Mouse (Mus musculus) heart, postnatal 36 days (tissue): ENCODE data around the gene Adgrl3. TPM values are rescaled to one million over a fixed set of nuclear protein-coding genes. Genes with fewer than 3 reads are reported as not detected.
"Not testable (repeated sequence)": the region's sequence is repeated elsewhere in the genome, so short reads cannot be mapped to it uniquely, and the experiment has no call there.

Experiments used
- DNase-seq, 2 experiments: peaks; one replicate each; pipeline ENCODE4 v3.0.0; 2021 to 2022
- intact Hi-C: fragments of 180-260 bp; cut with DNase I; formaldehyde crosslinking; loops from one replicate; pipeline ENCODE4 v1.15.1; 2025
- total RNA-seq, 2 experiments: library from RNA; stranded (reverse); gene quantifications; 2 replicates each; pipeline ENCODE4 v1.2.3; 2021

Adgrl3 gene
- total RNA-seq, 2 experiments from 2014 or later: 2.5 to 3.3 TPM

DNA sequence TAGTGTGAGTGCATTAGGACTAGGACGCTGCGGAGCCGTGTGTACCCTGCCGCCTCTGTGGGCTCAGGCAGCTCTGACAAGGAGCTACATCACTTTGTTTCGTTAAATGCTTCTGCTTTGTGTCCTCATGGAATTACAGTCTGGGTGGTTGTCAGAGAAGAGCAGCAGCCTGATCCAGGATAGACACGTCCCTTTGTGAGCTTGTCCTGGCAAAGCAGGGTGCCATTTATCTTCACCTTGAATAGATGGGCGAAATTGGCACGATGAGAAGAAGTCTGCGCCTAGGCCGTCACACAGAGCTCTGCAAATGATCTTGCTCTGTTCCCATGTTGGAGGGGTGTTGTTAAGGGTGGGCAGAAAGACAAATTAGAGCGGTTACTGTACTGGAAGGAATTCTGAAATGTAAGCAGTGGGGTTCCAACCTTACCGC, 504.6 kb downstream of the Adgrl3 start:
- DNase-seq: no peak
- intact Hi-C loops: no loop called here

DNA sequence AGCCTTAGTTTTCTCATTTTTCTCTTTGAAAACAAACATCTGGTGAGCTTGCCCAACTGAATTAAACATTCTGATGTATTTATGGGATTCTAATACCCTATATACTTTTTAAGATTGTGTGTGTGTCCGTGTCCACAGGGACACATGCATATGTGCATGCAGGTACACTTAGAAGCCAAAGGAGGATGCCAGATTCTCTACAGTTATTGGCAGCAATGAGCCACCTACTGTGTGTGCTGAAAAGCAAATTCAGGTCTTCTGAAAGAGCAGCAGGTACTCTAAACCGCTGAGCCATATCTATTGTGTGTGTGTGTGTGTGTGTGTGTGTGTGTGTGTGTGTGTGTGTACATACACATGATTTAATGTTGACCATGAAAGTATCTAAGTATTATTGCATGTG, 505.4 kb downstream of the Adgrl3 start:
- DNase-seq: no peak

DNA sequence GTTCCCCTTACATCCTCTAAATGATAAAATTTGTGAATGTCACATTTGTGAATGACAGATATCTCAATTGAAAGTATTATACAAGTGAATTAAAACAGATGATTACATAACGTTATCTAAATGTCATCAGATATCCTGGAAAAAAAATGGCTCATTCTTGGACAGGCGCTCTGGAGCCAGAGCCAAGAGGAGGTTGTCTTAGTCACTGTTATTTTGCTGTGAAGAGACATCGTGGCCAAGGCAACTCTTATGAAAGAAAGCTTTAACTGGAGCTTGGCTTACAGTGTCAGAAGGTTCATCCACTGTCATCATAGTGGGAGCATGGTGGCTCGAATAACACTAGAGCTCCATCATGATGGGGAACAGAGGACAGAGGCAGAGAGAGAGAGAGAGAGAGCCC, 511.7 kb downstream of the Adgrl3 start:
- intact Hi-C loops: no loop called here
- DNase-seq: no peak

More for the DNA sequence above, 505.4 kb downstream of the Adgrl3 start:
- intact Hi-C loops: no loop called here

DNA sequence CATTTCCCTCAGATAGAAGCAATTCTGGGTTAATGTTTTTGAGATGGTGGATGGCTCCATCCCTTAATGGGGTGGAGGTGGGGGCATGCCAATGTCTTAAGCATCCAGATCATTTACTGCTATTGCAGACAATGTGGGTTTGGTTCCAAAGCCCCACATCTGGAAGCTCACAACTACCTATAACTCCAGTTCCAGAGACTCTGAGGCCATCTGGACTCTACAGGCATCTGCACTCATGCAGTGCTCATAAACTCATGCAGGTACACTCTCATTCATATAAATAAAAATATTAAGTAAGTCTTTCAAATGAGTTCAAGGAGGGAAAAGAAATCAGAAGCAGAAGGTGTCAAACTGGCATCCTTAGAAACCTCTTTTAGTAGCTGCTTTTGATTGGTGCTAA, 530.3 kb downstream of the Adgrl3 start:
- DNase-seq: no peak
- intact Hi-C loops: no loop called here

DNA sequence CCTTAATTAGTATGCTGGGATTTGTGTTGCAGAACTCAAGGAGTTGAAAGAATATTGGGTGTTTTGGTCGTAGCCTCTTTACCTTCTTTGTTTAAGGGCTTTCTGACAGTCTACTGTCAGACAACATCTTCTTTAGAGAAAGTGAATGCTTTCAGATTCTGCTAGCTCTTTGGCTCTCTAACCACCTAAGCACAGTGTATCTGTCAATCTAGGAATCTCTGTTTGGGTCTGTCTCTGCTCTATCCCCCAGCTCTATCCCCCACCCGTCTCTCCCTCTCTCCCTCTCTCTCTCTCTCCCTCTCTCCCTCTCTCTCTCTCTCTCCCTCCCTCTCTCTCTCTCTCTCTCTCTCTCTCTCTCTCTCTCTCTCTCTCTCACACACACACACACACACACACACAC, 535.2 kb downstream of the Adgrl3 start:
- intact Hi-C loops: not testable (repeated sequence)

GRCm38 (mm10) chr5:81556008-81556407, 536.1 kb downstream of the Adgrl3 start:
- DNase-seq: no peak
- intact Hi-C loops: no loop called here

More for the DNA sequence above, 535.2 kb downstream of the Adgrl3 start:
- DNase-seq: not testable (repeated sequence)

- intact Hi-C loops: no loop called here
- no peak for DNase-seq
Measured at GRCm38 (mm10) chr5:81558965-81559364, 539.0 kb downstream of the Adgrl3 start.

GRCm38 (mm10) chr5:81564294-81564693, 544.4 kb downstream of the Adgrl3 start:
- intact Hi-C loops: no loop called here

DNA sequence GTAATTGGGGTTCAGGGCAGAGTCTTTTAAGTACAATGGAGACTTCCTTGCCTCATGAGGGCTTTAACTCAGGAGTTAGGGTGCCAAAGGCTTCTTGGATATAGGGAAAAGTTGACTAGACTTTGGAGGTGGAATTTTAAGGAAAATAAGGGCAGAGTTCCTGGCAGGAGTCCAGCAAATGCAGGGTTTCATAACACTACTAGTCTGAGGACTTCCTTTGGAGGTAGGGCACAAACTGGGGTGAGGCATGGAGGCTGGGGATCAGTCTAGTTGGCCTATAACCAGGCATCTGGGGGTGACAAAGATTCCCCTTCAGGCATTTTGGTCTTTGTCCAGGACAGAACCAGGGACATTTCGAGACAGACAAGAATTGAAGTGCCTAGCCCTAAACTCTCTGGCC, 546.6 kb downstream of the Adgrl3 start:
- intact Hi-C loops: no loop called here
- no peak for DNase-seq

More at GRCm38 (mm10) chr5:81564294-81564693, 544.4 kb downstream of the Adgrl3 start:
- DNase-seq: no peak

GRCm38 (mm10) chr5:81568743-81569142, 548.8 kb downstream of the Adgrl3 start:
- DNase-seq: peak; percentile 11 to 27
- intact Hi-C loops: no loop called here

DNA sequence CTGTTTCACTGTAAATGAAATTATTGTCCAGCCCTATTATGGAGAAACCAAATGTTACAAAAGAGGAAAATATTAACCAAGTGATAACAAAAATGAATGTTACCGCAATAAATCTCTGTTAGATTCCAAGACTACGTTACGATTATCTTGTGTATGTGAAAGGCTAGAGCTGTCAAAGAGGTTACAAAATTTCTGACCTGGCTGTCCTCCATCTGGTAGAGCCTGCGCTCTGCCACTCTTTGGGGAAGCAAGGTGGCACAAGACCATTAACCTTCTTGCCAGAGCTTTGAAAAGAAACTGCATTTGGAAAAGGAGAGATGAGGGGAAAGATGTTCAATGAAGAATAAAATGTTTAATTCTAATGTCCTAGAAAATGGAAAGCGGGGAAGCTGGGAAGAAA, 562.9 kb downstream of the Adgrl3 start:
- intact Hi-C loops: no loop called here

GRCm38 (mm10) chr5:81583425-81583824, 563.5 kb downstream of the Adgrl3 start:
- no peak for DNase-seq
- intact Hi-C loops: no loop called here

More for the DNA sequence above, 562.9 kb downstream of the Adgrl3 start:
- DNase-seq: no peak

DNA sequence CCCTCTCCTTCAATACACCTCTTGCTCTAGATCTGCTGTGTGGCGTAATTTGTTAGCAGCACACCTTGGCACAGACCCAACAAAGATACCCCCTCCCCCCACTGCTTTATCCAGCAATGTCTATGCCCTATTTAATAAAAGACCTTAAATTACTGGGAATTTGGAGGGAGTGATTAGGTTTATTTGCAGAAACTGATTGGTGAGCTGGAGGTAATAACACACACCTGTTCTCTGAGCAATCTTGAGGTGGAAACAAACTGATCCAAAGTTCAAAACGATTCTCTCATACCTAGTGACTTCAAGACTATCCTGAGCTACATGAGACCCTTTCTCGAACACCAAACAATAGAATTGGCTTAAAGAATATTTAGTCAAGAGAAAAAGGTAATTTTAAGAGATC, 565.0 kb downstream of the Adgrl3 start:
- intact Hi-C loops: no loop called here
- DNase-seq: no peak

GRCm38 (mm10) chr5:81590005-81590694, 570.2 kb downstream of the Adgrl3 start:
- intact Hi-C loops: no loop called here
- no peak for DNase-seq

- intact Hi-C loops: no loop called here
- no peak for DNase-seq
Measured at GRCm38 (mm10) chr5:81591481-81591880, 571.5 kb downstream of the Adgrl3 start.

DNA sequence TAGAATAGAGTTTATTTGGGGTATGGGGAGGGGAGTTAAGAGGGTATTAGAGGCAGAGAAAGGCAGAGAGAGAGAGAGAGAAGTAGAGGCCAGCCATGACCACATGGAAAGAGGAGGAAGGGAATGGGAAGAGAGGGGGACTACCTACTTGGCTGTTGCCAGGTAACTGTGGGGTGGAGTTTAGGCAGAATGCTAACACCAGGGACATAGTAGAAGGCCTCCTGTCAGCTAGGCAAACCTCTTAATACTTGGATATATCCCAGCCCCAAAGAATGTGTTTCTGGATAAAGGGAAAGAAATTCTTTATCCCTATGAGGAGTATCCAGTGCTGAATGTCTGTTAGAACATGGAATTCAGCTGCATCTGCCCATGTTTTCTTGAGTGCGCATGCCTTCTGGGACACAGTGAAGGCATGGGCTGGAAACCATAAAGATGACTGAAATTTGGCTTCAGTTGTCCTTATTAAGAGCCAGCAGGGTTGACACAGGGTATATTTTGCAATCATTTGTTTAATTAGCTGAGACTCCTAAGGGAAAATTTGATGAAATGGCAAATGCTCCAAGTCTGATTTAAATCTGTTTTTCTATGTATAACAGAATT, 573.6 kb downstream of the Adgrl3 start:
- no peak for DNase-seq
- intact Hi-C loops: no loop called here

DNA sequence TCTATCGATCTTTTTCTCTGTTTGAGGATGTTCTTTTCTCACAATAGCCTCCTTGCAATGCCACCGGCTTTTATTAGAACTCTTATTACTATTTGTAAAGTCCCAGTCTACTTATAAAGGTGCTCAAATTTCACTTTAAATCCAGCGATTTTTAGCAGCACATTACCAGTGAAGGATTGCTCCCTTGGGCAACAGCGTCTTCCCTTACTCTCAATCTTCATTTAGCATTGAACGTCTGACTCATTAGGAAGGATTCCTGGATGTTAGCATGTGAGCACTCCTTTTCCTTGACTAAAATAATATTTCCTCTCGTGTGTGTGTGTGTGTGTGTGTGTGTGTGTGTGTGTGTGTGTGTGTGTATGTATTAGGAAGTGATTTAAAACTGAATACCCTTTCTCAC, 578.1 kb downstream of the Adgrl3 start:
- no peak for DNase-seq
- intact Hi-C loops: no loop called here

DNA sequence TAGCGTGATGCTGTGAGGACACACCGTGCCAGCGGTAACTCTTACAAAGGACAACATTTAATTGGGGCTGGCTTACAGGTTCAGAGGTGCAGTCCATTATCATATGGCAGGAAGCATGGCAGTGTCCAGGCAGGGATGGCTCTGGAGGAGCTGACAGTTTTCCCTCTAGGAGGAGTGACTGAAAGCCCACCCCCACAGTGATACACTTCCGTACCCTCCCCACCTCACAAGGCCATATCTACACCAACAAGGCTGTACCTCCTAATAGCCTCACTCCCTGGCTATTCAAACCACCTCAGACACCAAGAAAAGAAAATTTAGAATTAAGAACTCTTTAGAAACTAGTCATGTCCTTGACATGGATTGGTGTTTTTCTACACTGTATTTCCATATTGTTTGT, 583.0 kb downstream of the Adgrl3 start:
- no peak for DNase-seq

GRCm38 (mm10) chr5:81605646-81606045, 585.7 kb downstream of the Adgrl3 start:
- intact Hi-C loops: no loop called here
- DNase-seq: no peak

More for the DNA sequence above, 583.0 kb downstream of the Adgrl3 start:
- intact Hi-C loops: no loop called here

GRCm38 (mm10) chr5:81610223-81610622, 590.3 kb downstream of the Adgrl3 start:
- intact Hi-C loops: no loop called here
- no peak for DNase-seq

- intact Hi-C loops: no loop called here
- DNase-seq: no peak
Measured at GRCm38 (mm10) chr5:81614674-81615073, 594.7 kb downstream of the Adgrl3 start.

DNA sequence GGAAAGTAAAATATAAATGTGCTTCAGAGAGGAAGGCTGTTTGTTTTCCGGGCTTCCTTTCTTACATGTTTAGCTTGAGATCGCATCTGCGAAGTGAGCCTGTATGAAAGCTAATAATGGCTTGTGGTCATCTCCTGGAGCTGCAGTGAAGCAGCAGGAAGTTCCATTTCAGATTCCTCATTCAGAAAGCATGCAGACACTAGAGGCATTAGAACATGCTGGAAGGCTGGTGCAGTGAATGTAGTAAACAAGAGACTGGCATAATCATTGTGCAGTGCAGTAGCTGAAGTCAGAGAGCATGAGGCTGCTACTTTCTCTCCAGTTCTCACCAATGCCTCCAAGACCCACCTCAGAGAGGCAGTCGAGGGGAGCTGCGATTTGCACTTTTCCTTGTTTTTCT, 601.2 kb downstream of the Adgrl3 start:
- intact Hi-C loops: no loop called here
- no peak for DNase-seq
